Mouse (Mus musculus) stomach, embryonic 15.5 days (tissue): ENCODE measurements around the gene St6galnac3. TPM values are rescaled to one million over a fixed set of nuclear protein-coding genes. Genes with fewer than 3 reads are reported as not detected.

ENCODE experiments used
- ATAC-seq: fragments of 200-750 bp; cut with Nextera tagmentation; 2 replicates; pipeline ENCODE4 v1.8.0; 2017; ENCODE audit warnings: low read depth, moderate number of reproducible peaks, moderate TSS enrichment; ENCODE audit not compliant: insufficient read depth, low FRiP score
- H3K27ac ChIP-seq: fragments of 300-500 bp; sonication (generic); 2 replicates; pipeline ENCODE4 v1.5.1; 2015; ENCODE audit warnings: mild to moderate bottlenecking, inconsistent platforms
- H3K27me3 ChIP-seq: fragments of 300-500 bp; sonication (generic); replicated peaks from 2 replicates; pipeline ENCODE4 v1.6.1; 2015; ENCODE audit warnings: inconsistent platforms
- H3K36me3 ChIP-seq: fragments of 300-500 bp; sonication (generic); 2 replicates; pipeline ENCODE4 v1.6.1; 2015; ENCODE audit warnings: inconsistent platforms
- H3K4me1 ChIP-seq: fragments of 300-500 bp; sonication (generic); 2 replicates; pipeline ENCODE4 v1.6.1; 2015; ENCODE audit warnings: inconsistent platforms
- H3K4me2 ChIP-seq: fragments of 300-500 bp; sonication (generic); 2 replicates; pipeline ENCODE4 v1.6.1; 2015; ENCODE audit warnings: mild to moderate bottlenecking, inconsistent platforms
- H3K4me3 ChIP-seq: fragments of 300-500 bp; sonication (generic); replicated peaks from 2 replicates; pipeline ENCODE4 v1.5.1; 2015; ENCODE audit warnings: inconsistent platforms
- H3K9ac ChIP-seq: fragments of 300-500 bp; sonication (generic); 2 replicates; pipeline ENCODE4 v1.6.1; 2015; ENCODE audit warnings: inconsistent platforms
- H3K9me3 ChIP-seq: fragments of 300-500 bp; sonication (generic); 2 replicates; pipeline ENCODE4 v1.6.1; 2016; ENCODE audit warnings: inconsistent platforms
- WGBS: fragments of 180-500 bp; shearing (Covaris S2); methylation state at CpG from one replicate; pipeline ENCODE4 v1.1.7; 2015; 5-methylcytosine and 5-hydroxymethylcytosine counted together
- polyA plus RNA-seq: library from polyadenylated mRNA; unstranded; fragments of >200 nt; fragmentation: Nextera tagmentation; extraction: Ambion mirVana; gene quantifications from 2 replicates; pipeline ENCODE4 v1.2.1, GENCODE M21; 2015

St6galnac3 gene
- polyA plus RNA-seq, 1 experiment from 2014 or later, result 36.6 TPM

GRCm38 (mm10) chr3:153337779-153338178 lies 387.2 kb downstream of the St6galnac3 start:
- H3K9me3 ChIP-seq, result no peaks in the 10 kb centered on the region
- H3K27ac ChIP-seq, result no peak overlapping the region
- H3K4me1 ChIP-seq, result no peaks in the 10 kb centered on the region
- no peak overlapping the region for H3K4me2 ChIP-seq
- H3K9ac ChIP-seq, result no peak overlapping the region
- no peak for ATAC-seq
- WGBS, result 87% methylated on average over 3 of the region's 3 CpGs
- H3K4me3 ChIP-seq, result no peak overlapping the region
- H3K27me3 ChIP-seq, result no peaks in the 10 kb centered on the region
- no peaks in the 10 kb centered on the region for H3K36me3 ChIP-seq

- H3K9me3 ChIP-seq, result no peaks in the 10 kb centered on the region
- no peaks in the 10 kb centered on the region for H3K4me1 ChIP-seq
- no peak overlapping the region for H3K4me3 ChIP-seq
- no peak for ATAC-seq
- no peak overlapping the region for H3K4me2 ChIP-seq
- no peak overlapping the region for H3K9ac ChIP-seq
- WGBS, result 92% methylated on average over 2 of the region's 2 CpGs
- H3K36me3 ChIP-seq, result no peaks in the 10 kb centered on the region
- H3K27ac ChIP-seq, result no peak overlapping the region
- H3K27me3 ChIP-seq, result no peaks in the 10 kb centered on the region
Measured at GRCm38 (mm10) chr3:153337221-153337620, 387.8 kb downstream of the St6galnac3 start.

- Histone ChIP-seq H3K27ac (no peak overlapping the region), H3K27me3 (no peaks in the 10 kb centered on the region), H3K4me2 (no peak overlapping the region), H3K4me3 (no peak overlapping the region), H3K4me1 (no peaks in the 10 kb centered on the region), H3K9me3 (no peaks in the 10 kb centered on the region), H3K36me3 (no peaks in the 10 kb centered on the region), H3K9ac (no peak overlapping the region)
- 53% methylated on average over 5 of the region's 5 CpGs for WGBS
- no peak for ATAC-seq
Measured at GRCm38 (mm10) chr3:153334152-153334825, 390.7 kb downstream of the St6galnac3 start.

- Histone ChIP-seq H3K27me3 (no peaks in the 10 kb centered on the region), H3K4me1 (no peaks in the 10 kb centered on the region), H3K9me3 (no peaks in the 10 kb centered on the region), H3K4me2 (no peak overlapping the region), H3K27ac (no peak overlapping the region), H3K36me3 (no peaks in the 10 kb centered on the region), H3K9ac (no peak overlapping the region), H3K4me3 (no peak overlapping the region)
- 66% methylated on average over 3 of the region's 3 CpGs for WGBS
- ATAC-seq, result no peak
Measured at GRCm38 (mm10) chr3:153324307-153324706, 400.7 kb downstream of the St6galnac3 start.

- 78% methylated on average over 8 of the region's 8 CpGs for WGBS
- Histone ChIP-seq H3K36me3 (no peaks in the 10 kb centered on the region), H3K27me3 (no peaks in the 10 kb centered on the region), H3K9ac (no peak overlapping the region), H3K4me1 (no peaks in the 10 kb centered on the region), H3K9me3 (no peaks in the 10 kb centered on the region), H3K4me2 (no peak overlapping the region), H3K4me3 (no peak overlapping the region), H3K27ac (no peak overlapping the region)
- ATAC-seq, result no peak
Measured at GRCm38 (mm10) chr3:153323446-153323845, 401.5 kb downstream of the St6galnac3 start.

- Histone ChIP-seq H3K9me3 (no peaks in the 10 kb centered on the region), H3K9ac (no peak overlapping the region), H3K27me3 (no peaks in the 10 kb centered on the region), H3K27ac (no peak overlapping the region), H3K4me1 (no peaks in the 10 kb centered on the region), H3K36me3 (no peaks in the 10 kb centered on the region), H3K4me2 (no peak overlapping the region), H3K4me3 (no peak overlapping the region)
- WGBS, result 71% methylated on average over 7 of the region's 9 CpGs
- no peak for ATAC-seq
Measured at GRCm38 (mm10) chr3:153313583-153313982, 411.4 kb downstream of the St6galnac3 start.

GRCm38 (mm10) chr3:153313167-153313566 lies 411.8 kb downstream of the St6galnac3 start:
- no peaks in the 10 kb centered on the region for H3K4me1 ChIP-seq
- ATAC-seq, result no peak
- H3K9ac ChIP-seq, result no peak overlapping the region
- no peak overlapping the region for H3K4me3 ChIP-seq
- no peak overlapping the region for H3K27ac ChIP-seq
- H3K9me3 ChIP-seq, result no peaks in the 10 kb centered on the region
- 90% methylated on average over 9 of the region's 9 CpGs for WGBS
- H3K36me3 ChIP-seq, result no peaks in the 10 kb centered on the region
- H3K4me2 ChIP-seq, result no peak overlapping the region
- no peaks in the 10 kb centered on the region for H3K27me3 ChIP-seq

- Histone ChIP-seq H3K36me3 (no peaks in the 10 kb centered on the region), H3K9ac (no peak overlapping the region), H3K4me3 (no peak overlapping the region), H3K4me2 (no peak overlapping the region), H3K4me1 (no peaks in the 10 kb centered on the region), H3K9me3 (no peaks in the 10 kb centered on the region), H3K27me3 (no peaks in the 10 kb centered on the region), H3K27ac (no peak overlapping the region)
- 90% methylated on average over 3 of the region's 3 CpGs for WGBS
- ATAC-seq, result no peak
Measured at GRCm38 (mm10) chr3:153312006-153312405, 413.0 kb downstream of the St6galnac3 start.

- Histone ChIP-seq H3K9me3 (no peaks in the 10 kb centered on the region), H3K4me1 (no peaks in the 10 kb centered on the region), H3K4me2 (no peak overlapping the region), H3K27me3 (no peaks in the 10 kb centered on the region), H3K4me3 (no peak overlapping the region), H3K36me3 (no peaks in the 10 kb centered on the region), H3K9ac (no peak overlapping the region), H3K27ac (no peak overlapping the region)
- ATAC-seq, result no peak
- WGBS, result 80% methylated on average over 4 of the region's 4 CpGs
Measured at GRCm38 (mm10) chr3:153308379-153308778, 416.6 kb downstream of the St6galnac3 start.

GRCm38 (mm10) chr3:153305153-153305552 lies 419.8 kb downstream of the St6galnac3 start:
- H3K9ac ChIP-seq, result no peak overlapping the region
- no peak overlapping the region for H3K4me2 ChIP-seq
- H3K4me3 ChIP-seq, result no peak overlapping the region
- no peaks in the 10 kb centered on the region for H3K27me3 ChIP-seq
- no peak overlapping the region for H3K27ac ChIP-seq
- ATAC-seq, result no peak
- no peaks in the 10 kb centered on the region for H3K36me3 ChIP-seq
- H3K9me3 ChIP-seq, result no peaks in the 10 kb centered on the region
- WGBS, result 67% methylated on average over 3 of the region's 3 CpGs
- no peaks in the 10 kb centered on the region for H3K4me1 ChIP-seq

- ATAC-seq, result no peak
- H3K9me3 ChIP-seq, result no peaks in the 10 kb centered on the region
- H3K4me2 ChIP-seq, result no peak overlapping the region
- no peak overlapping the region for H3K9ac ChIP-seq
- H3K36me3 ChIP-seq, result no peaks in the 10 kb centered on the region
- no peaks in the 10 kb centered on the region for H3K4me1 ChIP-seq
- WGBS, result 91% methylated on average over 7 of the region's 7 CpGs
- no peak overlapping the region for H3K27ac ChIP-seq
- H3K27me3 ChIP-seq, result no peaks in the 10 kb centered on the region
- no peak overlapping the region for H3K4me3 ChIP-seq
Measured at GRCm38 (mm10) chr3:153302376-153302775, 422.6 kb downstream of the St6galnac3 start.

- no peaks in the 10 kb centered on the region for H3K27me3 ChIP-seq
- no peak overlapping the region for H3K4me3 ChIP-seq
- no peaks in the 10 kb centered on the region for H3K36me3 ChIP-seq
- no peaks in the 10 kb centered on the region for H3K4me1 ChIP-seq
- peak; percentile 63; the same call in 1 of the 2 replicates for ATAC-seq
- no peaks in the 10 kb centered on the region for H3K9me3 ChIP-seq
- H3K9ac ChIP-seq, result no peak overlapping the region
- H3K27ac ChIP-seq, result no peak overlapping the region
- WGBS, result 43% methylated on average over 22 of the region's 22 CpGs
- 0 out of 2 replicates have a peak overlapping the region, but pooled peaks have one; percentile 0 for H3K4me2 ChIP-seq
Measured at GRCm38 (mm10) chr3:153296375-153297068, 428.5 kb downstream of the St6galnac3 start.
